Mouse (Mus musculus): ENCODE measurements around the gene Tnks1bp1.

The Tnks1bp1 gene

GRCm38 (mm10) chr2:85037047-85038026 is 10.5 kb upstream of the Tnks1bp1 start, which contains the start of the genes Ssrp1 and P2rx3:
Gene Ssrp1 (plus strand): TSS chr2:85037234.
Gene P2rx3 (minus strand): TSS chr2:85037462.
- no peak for DNase-seq (ENCODE audit: extremely low spot score, low read depth, low spot score)

GRCm38 (mm10) chr2:85038336-85038735 is 9.5 kb upstream of the Tnks1bp1 start:
- no peak for DNase-seq (ENCODE audit: extremely low spot score, low read depth, low spot score)

GRCm38 (mm10) chr2:85043623-85044022 is 4.2 kb upstream of the Tnks1bp1 start:
- DNase-seq (ENCODE audit: extremely low spot score, low read depth, low spot score), result no peak

- DNase-seq (ENCODE audit: extremely low spot score, low read depth, low spot score), result no peak
Observed at GRCm38 (mm10) chr2:85046222-85046621, 1.6 kb upstream of the Tnks1bp1 start.

GRCm38 (mm10) chr2:85047081-85047480 is 741 bp upstream of the Tnks1bp1 start:
- DNase-seq (ENCODE audit: extremely low spot score, low read depth, low spot score), result no peak

- DNase-seq (ENCODE audit: extremely low spot score, low read depth, low spot score), result no peak
Observed at GRCm38 (mm10) chr2:85048168-85048751, 438 bp downstream of the Tnks1bp1 start.

- no peak for DNase-seq (ENCODE audit: extremely low spot score, low read depth, low spot score)
Observed at GRCm38 (mm10) chr2:85049277-85049676, 1.5 kb downstream of the Tnks1bp1 start.

GRCm38 (mm10) chr2:85050001-85050634 is 2.3 kb downstream of the Tnks1bp1 start:
- DNase-seq (ENCODE audit: extremely low spot score, low read depth, low spot score), result no peak

- DNase-seq (ENCODE audit: extremely low spot score, low read depth, low spot score), result no peak
Observed at GRCm38 (mm10) chr2:85050746-85051145, 2.9 kb downstream of the Tnks1bp1 start.

GRCm38 (mm10) chr2:85053192-85053816 is 5.5 kb downstream of the Tnks1bp1 start:
- DNase-seq (ENCODE audit: extremely low spot score, low read depth, low spot score), result no peak

- DNase-seq (ENCODE audit: extremely low spot score, low read depth, low spot score), result no peak
Observed at GRCm38 (mm10) chr2:85056711-85057110, 8.9 kb downstream of the Tnks1bp1 start.

GRCm38 (mm10) chr2:85059677-85060076 is 11.9 kb downstream of the Tnks1bp1 start:
- no peak for DNase-seq (ENCODE audit: extremely low spot score, low read depth, low spot score)

- DNase-seq (ENCODE audit: extremely low spot score, low read depth, low spot score), result no peak
Observed at GRCm38 (mm10) chr2:85060591-85061060, 12.8 kb downstream of the Tnks1bp1 start.

GRCm38 (mm10) chr2:85061107-85061541 is 13.3 kb downstream of the Tnks1bp1 start:
- no peak for DNase-seq (ENCODE audit: extremely low spot score, low read depth, low spot score)

GRCm38 (mm10) chr2:85065141-85065875 is 17.5 kb downstream of the Tnks1bp1 start:
- no peak for DNase-seq (ENCODE audit: extremely low spot score, low read depth, low spot score)

GRCm38 (mm10) chr2:85066937-85067336 is 19.1 kb downstream of the Tnks1bp1 start:
- DNase-seq (ENCODE audit: extremely low spot score, low read depth, low spot score), result no peak

- DNase-seq (ENCODE audit: extremely low spot score, low read depth, low spot score), result no peak
Observed at GRCm38 (mm10) chr2:85067903-85068625, 20.2 kb downstream of the Tnks1bp1 start.

- DNase-seq (ENCODE audit: extremely low spot score, low read depth, low spot score), result no peak
Observed at GRCm38 (mm10) chr2:85068626-85069025, 20.8 kb downstream of the Tnks1bp1 start.

- DNase-seq (ENCODE audit: extremely low spot score, low read depth, low spot score), result no peak
Observed at GRCm38 (mm10) chr2:85070086-85070485, 22.3 kb downstream of the Tnks1bp1 start.

GRCm38 (mm10) chr2:85071921-85072320 is 24.1 kb downstream of the Tnks1bp1 start:
- no peak for DNase-seq (ENCODE audit: extremely low spot score, low read depth, low spot score)
